Mouse (Mus musculus) brown adipose tissue, adult 24 weeks (tissue): ENCODE results near the gene Clcn7. TPM values are rescaled to one million over a fixed set of nuclear protein-coding genes. Genes with fewer than 3 reads are reported as not detected.
A peak's percentile ranks its signal among the peaks of the same experiment; 100 is the strongest.
"Not testable (repeated sequence)": the region's sequence is repeated elsewhere in the genome, so short reads cannot be mapped to it uniquely, and the experiment has no call there.

Experiments
- H3K27ac ChIP-seq: fragments of 200-500 bp; replicated peaks from 2 replicates; pipeline ENCODE4 v1.5.1; 2012; ENCODE audit warnings: low read depth, mild to moderate bottlenecking, low read length
- H3K4me1 ChIP-seq: fragments of 200-500 bp; 2 replicates; pipeline ENCODE4 v1.6.1; 2012; ENCODE audit warnings: low read length, mixed read lengths; ENCODE audit not compliant: control insufficient read depth, insufficient read depth, insufficient read length
- H3K4me3 ChIP-seq: fragments of 200-500 bp; 2 replicates; pipeline ENCODE4 v1.5.1; 2012; ENCODE audit warnings: low read depth, mild to moderate bottlenecking, low read length, moderate library complexity; ENCODE audit not compliant: insufficient read depth
- polyA plus RNA-seq: library from polyadenylated mRNA; stranded (reverse); fragments of >200 nt; gene quantifications from 2 replicates; pipeline ENCODE4 v1.2.4, GENCODE M21; 2012; ENCODE audit not compliant: missing spikeins, insufficient read depth, insufficient read length

Clcn7 gene
- polyA plus RNA-seq, 1 experiment = 9.6 TPM

DNA sequence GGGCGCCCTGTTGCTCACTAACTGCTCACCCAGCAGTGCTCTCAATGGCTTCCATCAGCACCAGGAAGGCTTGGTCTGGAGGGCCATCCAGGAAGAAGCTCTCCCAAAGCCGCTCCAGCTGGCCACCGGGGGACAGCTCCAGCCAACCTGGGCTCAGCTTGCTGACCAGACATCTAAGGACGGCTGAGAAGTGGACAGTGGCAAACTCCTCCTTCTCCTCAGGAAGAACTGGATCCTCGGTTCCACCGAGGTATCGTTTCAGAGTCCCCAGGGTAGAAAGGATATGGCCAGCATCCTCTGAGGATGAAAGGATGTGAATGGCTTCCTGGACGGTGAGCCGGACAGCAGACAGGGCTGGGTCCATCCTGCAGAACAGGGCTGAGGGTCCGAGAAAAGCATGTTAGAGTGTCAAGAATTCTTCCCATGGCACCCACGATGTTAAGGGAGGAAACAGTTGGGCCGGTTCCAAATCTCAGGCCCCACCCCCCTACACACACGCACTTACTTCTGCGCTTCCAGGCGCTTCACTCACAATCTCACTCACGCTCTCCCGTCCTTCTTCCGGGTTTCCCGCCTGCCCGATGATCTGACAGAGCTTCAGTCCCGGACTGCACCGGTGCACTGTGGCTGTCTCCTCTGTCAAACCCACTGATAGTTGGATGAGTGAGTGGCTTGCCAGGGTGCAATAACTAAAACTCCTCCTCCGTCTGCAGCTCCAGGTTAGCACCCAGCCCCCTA is 18.1 kb upstream of the Clcn7 start:
- Histone ChIP-seq H3K4me3 (peak overlapping the region; percentile 62), H3K27ac (peak overlapping the region; percentile 95), H3K4me1 (0 out of 2 replicates have a peak, but pooled peaks cover 5% of the 10 kb centered on the region)

DNA sequence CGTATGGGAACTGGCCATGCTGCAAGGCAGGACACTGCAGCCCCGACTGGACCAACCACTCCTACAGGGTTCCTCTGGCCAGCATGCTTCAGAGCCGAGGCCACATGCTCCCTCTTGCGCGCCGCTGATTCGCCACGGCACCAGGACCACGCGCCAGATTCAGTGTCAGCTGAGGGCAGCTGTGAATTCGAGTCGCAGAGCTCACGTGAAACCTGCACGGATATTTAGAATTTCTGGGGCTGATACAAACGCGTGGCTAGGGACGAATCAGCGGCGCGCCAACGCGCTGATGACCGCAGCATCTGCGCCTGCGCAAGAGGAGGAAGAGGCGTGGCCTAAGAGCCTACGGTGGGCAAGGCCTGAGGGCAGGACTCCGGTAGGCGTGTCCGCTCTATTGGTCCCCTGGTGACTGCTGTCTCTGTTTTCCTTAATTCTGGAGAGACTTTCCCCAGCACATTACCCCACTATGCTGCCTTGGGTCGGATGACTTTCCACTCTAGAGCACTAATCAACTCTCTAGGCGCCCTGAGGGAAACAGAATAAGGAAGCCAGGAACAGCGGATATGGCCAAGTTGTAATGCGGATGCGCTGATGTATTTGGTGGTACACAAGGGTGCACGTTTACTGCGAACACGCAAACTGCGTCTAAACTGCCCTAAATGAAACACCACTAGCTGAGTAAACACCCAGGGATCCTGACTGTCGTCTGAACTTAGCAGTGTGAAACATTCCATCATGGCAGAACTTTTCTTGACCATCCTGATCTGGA is 17.3 kb upstream of the Clcn7 start, which contains the start of gene Telo2:
Telo2 (minus strand) TSS at position 304 of the 769 bp plus-strand sequence.
- Histone ChIP-seq H3K27ac (peak within 1 kb of the TSS; percentile 95), H3K4me3 (peak within 1 kb of the TSS; percentile 62), H3K4me1 (0 out of 2 replicates have a peak, but pooled peaks cover 5% of the 10 kb centered on the region)

DNA sequence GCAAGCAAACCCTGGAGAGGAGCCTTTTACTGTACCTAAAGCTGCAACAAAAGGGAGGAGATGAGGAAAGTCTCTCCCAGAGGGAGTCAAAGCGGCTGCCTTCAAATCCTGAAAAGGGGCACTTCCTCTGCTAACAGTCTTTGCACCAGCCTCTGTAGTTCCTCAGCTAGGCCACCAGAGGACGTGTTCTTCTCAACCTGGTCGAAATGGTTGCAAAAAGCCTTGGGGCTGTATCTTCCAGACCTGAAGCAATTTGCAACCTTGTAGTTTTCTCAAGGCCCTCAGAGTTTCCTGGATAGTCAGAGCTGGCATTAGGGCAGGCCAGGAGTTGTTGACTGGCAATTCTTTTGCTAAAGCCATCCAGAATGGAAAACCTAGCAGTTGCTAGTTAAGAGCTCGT is 15.9 kb upstream of the Clcn7 start:
- Histone ChIP-seq H3K4me1 (0 out of 2 replicates have a peak, but pooled peaks cover 5% of the 10 kb centered on the region), H3K4me3 (no peak overlapping the region), H3K27ac (no peak overlapping the region)

- Histone ChIP-seq H3K4me3 (no peak within 1 kb of the TSS), H3K27ac (no peak within 1 kb of the TSS), H3K4me1 (no peaks in the 10 kb centered on the region)
These were observed 12.8 kb upstream of the Clcn7 start, which contains the start of gene Ptx4 for GRCm38 (mm10) chr17:25120406-25120805. Ptx4 (plus strand) TSS chr17:25120760.

GRCm38 (mm10) chr17:25123979-25124378 is 9.2 kb upstream of the Clcn7 start:
- H3K27ac ChIP-seq = no peak overlapping the region
- no peaks in the 10 kb centered on the region for H3K4me1 ChIP-seq
- no peak overlapping the region for H3K4me3 ChIP-seq

- H3K4me1 ChIP-seq, H3K27ac ChIP-seq, H3K4me3 ChIP-seq: not testable (repeated sequence)
These were observed 7.6 kb upstream of the Clcn7 start for GRCm38 (mm10) chr17:25125442-25126060.

DNA sequence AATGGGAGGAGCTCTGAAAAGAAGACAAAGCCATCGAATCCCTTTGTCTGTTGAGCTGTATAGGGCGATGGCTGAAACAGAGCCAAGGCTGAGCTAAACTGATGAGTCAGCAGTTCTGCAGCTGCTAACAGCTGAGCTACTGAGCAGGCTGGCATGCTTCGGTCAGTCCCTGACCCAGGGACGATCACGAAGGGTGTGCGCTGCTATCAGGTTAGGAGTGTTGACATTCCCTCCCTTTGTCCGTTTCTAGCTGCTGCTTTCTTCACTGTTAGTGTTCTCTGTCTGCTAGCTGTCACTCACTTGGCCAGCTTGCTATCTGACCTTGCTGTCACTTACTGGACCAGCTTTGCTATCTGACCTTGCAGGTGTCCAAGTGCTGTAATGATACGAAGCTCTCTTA is 6.1 kb upstream of the Clcn7 start:
- H3K4me1 ChIP-seq = no peaks in the 10 kb centered on the region

DNA sequence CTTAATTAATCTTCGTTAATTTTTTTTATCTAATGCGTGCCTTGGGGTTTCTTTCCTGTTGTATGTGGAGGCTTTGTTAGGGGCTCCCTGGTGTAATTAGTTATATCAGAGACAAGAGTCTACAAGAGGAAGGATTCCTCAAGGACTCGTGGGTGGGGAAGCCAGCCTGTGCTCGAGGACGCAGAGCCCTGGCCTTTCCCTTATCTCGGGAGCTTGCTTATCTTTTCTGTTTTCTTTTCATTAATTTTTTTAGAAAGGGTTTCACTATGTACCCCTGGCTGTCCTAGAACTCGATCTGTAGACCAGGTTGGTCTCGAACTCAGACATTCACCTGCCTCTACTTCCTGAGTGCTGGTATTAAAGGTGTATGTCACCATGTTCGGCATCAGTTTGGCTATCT is 5.5 kb upstream of the Clcn7 start:
- H3K27ac ChIP-seq = no peak overlapping the region
- H3K4me1 ChIP-seq = no peaks in the 10 kb centered on the region
- H3K4me3 ChIP-seq = no peak overlapping the region

More for the DNA sequence above, 6.1 kb upstream of the Clcn7 start:
- Histone ChIP-seq H3K4me3 (no peak overlapping the region), H3K27ac (no peak overlapping the region)

DNA sequence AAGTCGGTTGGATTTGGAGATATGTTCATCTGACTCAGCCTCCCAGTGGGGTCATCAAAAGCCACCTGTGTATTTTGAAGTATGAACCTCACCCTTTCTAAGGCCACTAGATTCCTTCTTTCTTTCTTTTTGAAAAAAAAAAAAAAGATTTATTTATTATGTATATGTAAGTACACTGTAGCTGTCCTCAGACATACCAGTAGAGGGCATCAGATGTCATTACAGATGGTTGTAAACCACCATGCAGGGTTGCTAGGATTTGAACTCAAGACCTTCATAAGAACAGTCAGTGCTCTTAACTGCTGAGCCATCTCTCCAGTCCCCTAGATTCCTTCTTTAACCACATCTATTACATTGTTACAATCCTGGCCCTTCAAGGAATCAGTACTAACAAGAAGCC is 3.1 kb upstream of the Clcn7 start:
- Histone ChIP-seq H3K27ac (no peak overlapping the region), H3K4me1 (peaks cover 2% of the 10 kb centered on the region; the same call in 1 of the 2 replicates), H3K4me3 (no peak overlapping the region)

DNA sequence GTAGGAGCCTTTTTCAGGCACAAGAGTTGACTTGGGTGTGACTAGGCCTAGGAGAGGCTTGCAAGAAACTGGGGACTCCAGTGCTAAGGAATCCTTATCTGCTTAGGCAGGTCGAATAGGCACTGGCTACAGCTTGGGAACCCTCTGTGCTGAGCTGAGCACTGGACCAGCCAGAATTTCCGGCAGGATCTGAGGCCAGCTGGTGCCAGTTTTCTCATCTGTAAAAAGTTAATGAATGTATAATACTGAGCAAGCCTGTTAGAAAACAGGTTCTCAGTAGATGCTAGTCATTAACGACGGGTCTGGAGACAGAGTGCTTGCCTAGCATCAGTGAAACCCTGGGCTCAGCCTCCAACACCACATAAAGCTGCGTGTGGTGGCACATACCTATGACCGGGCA is 2.4 kb downstream of the Clcn7 start:
- Histone ChIP-seq H3K4me3 (no peak overlapping the region), H3K27ac (no peak overlapping the region)

GRCm38 (mm10) chr17:25138803-25139202 is 5.6 kb downstream of the Clcn7 start:
- Histone ChIP-seq H3K4me1 (peaks cover 7% of the 10 kb centered on the region), H3K4me3 (no peak overlapping the region), H3K27ac (no peak overlapping the region)

More for the DNA sequence above, 2.4 kb downstream of the Clcn7 start:
- H3K4me1 ChIP-seq = peaks cover 7% of the 10 kb centered on the region

GRCm38 (mm10) chr17:25139960-25140359 is 6.8 kb downstream of the Clcn7 start:
- H3K4me3 ChIP-seq = no peak overlapping the region
- peaks cover 5% of the 10 kb centered on the region for H3K4me1 ChIP-seq
- no peak overlapping the region for H3K27ac ChIP-seq

DNA sequence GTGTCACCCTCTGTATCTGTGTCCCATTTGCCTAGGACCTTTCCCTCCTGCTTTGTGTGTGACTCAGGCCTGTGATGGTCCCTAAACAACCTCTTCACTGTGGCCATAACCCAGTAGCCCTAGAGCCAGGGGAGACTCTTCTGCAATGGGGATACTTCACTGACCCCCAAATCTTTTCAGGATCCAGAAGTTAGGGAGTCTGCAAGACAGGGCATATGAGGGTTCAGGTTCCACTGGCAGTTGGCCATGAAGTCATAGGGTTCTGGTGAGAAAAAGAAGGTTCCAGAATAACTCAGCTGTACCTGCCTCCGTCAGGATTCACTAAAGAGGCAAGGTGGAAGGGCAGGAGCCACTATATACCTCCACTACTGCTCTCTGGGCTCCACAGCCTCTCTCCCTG is 29.0 kb downstream of the Clcn7 start, which contains the start of gene Ccdc154:
Ccdc154 (plus strand) TSS at position 301 of the 400 bp plus-strand sequence.
- H3K4me1 ChIP-seq = no peaks in the 10 kb centered on the region
- no peak within 1 kb of the TSS for H3K4me3 ChIP-seq
- H3K27ac ChIP-seq = no peak within 1 kb of the TSS

- no peaks in the 10 kb centered on the region for H3K4me1 ChIP-seq
- no peak overlapping the region for H3K4me3 ChIP-seq
- H3K27ac ChIP-seq = no peak overlapping the region
These were observed 30.2 kb downstream of the Clcn7 start for GRCm38 (mm10) chr17:25163387-25163786.

DNA sequence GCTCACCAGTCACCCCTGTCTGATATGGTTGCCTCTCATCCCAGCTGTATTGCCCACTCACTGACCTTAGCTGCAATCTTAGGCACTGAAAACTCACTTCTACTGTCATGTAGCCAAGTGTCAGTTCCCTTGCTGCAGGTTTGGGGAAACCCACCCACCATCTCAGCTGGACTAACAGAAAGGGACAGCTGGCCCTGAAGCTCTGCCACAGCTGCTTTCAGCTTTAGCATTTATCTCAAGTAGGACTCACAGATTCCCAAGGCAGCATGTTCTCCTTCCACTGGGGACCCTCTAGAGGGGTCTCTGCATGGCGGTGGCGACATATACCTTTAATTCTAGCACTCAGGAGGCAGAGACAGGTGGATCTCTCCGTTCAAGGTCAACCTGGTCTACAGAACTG is 31.6 kb downstream of the Clcn7 start:
- no peaks in the 10 kb centered on the region for H3K4me1 ChIP-seq
- no peak overlapping the region for H3K4me3 ChIP-seq
- H3K27ac ChIP-seq = no peak overlapping the region
